8 mouse cellular contexts compared by ENCODE assay signal in the genomic region with DNA sequence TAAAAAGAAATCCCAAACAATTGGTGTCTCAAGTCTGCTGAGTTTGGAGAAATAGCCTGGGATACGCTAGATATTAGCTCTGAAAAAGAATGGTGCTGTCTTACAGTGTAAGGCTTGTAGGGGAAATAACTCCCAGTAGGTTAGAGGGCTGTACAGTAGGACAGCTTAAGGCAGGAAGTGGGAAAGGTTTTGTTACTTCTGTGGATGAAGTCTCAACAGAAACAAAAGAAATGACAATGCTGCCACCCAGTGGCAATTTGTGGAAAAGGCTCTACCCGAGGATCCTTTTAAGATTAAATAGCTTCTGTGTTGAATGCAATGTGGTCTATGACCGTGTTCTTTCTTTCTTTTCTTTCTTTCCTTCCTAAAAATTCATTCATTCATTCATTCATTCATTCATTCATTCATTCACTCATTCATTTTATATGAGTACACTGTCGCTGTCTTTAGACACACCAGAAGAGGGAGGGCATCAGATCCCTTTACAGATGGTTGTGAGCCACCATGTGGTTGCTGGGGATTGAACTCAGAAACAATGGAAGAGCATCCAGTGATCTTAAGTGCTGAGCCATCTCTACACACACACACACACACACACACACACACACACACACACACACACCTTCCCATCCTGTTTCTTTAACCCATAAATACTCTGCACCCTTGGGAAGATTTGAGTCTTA. TPM values are rescaled to one million over a fixed set of nuclear protein-coding genes. Genes with fewer than 3 reads are reported as not detected.
DNase-seq lines count a peak whose midpoint lies in the region; ATAC-seq and TF ChIP-seq lines count a peak whose summit lies in the region.

No protein-coding gene starts in this region.

- no peaks in the 10 kb centered on the region for H3K9me3 ChIP-seq in CH12.LX (replicated peaks; ENCODE audit: low read length)
- no peaks in the 10 kb centered on the region for H3K9me3 ChIP-seq in forebrain, embryonic 12.5 days
- no peaks in the 10 kb centered on the region for H3K9me3 ChIP-seq in liver, embryonic 16.5 days (replicated peaks; ENCODE audit: control insufficient read depth, low read length)
- H3K9me3 ChIP-seq in neural tube, embryonic 14.5 days (ENCODE audit: control insufficient read depth, low read length): no peaks in the 10 kb centered on the region

- ATAC-seq in forebrain, embryonic 12.5 days (ENCODE audit: low FRiP score): peak; percentile 77
- ATAC-seq in liver, embryonic 16.5 days (ENCODE audit: low read depth): peak; percentile 47; the same call in 1 of the 2 replicates
- ATAC-seq in neural tube, embryonic 14.5 days (ENCODE audit: low read depth): peak; percentile 44

- TF ChIP-seq CTCF in CH12.LX (conservative IDR thresholded peaks at IDR 0.05 in 1 of 2, IDR thresholded peaks at IDR 0.05 in 1 of 2; ENCODE audit: low read depth in 2 of 2, low read length in 2 of 2): peak; percentile 78 to 95

- TF ChIP-seq POLR2A in CH12.LX (IDR thresholded peaks at IDR 0.05; ENCODE audit: low read depth, low read length): no peak

- no peaks in the 10 kb centered on the region for H3K79me2 ChIP-seq in CH12.LX (replicated peaks; ENCODE audit: control insufficient read depth, extremely low read depth, insufficient read depth, poor library complexity, severe bottlenecking)

- no peak overlapping the region for H3K4me3 ChIP-seq in CH12.LX (replicated peaks in 1 of 3; ENCODE audit: low read depth in 2 of 3, low read length in 2 of 3, poor library complexity in 1 of 3)
- no peak overlapping the region for H3K4me3 ChIP-seq in forebrain, embryonic 12.5 days (replicated peaks)
- H3K4me3 ChIP-seq in liver, embryonic 16.5 days (ENCODE audit: low read depth, low read length): no peak overlapping the region
- no peak overlapping the region for H3K4me3 ChIP-seq in neural tube, embryonic 14.5 days (ENCODE audit: low read depth, low read length)

- in situ Hi-C loops in CH12.LX (cut with MboI; ENCODE audit: low pct_ligation_motif_present, low pct_unique_long_range_greater_than_20kb, low sequenced_read_pairs): loop anchor here (5.0 kb wide), 1 partner anchor 61 kb away; no protein-coding TSS in a partner anchor

- no peak overlapping the region for H3K4me2 ChIP-seq in CH12.LX (ENCODE audit: insufficient read depth, low read depth, poor library complexity, severe bottlenecking)
- H3K4me2 ChIP-seq in forebrain, embryonic 12.5 days: no peak overlapping the region
- H3K4me2 ChIP-seq in liver, embryonic 16.5 days (ENCODE audit: low read depth, low read length): no peak overlapping the region
- no peak overlapping the region for H3K4me2 ChIP-seq in neural tube, embryonic 14.5 days (ENCODE audit: low read depth, low read length)

- dilution Hi-C loops in CH12.LX (cut with MboI; ENCODE audit: extremely low pct_ligation_motif_present, extremely low pct_unique_long_range_greater_than_20kb, low sequenced_read_pairs): no loop called here

- H3K9ac ChIP-seq in CH12.LX (ENCODE audit: insufficient read depth, low read depth): no peak overlapping the region
- no peak overlapping the region for H3K9ac ChIP-seq in forebrain, embryonic 12.5 days
- no peak overlapping the region for H3K9ac ChIP-seq in liver, embryonic 16.5 days (ENCODE audit: low read depth, low read length)
- no peak overlapping the region for H3K9ac ChIP-seq in neural tube, embryonic 14.5 days (replicated peaks; ENCODE audit: low read depth, low read length)

- peak; percentile 93 for TF ChIP-seq RAD21 in CH12.LX (IDR thresholded peaks at IDR 0.05; ENCODE audit: low read depth, low read length)

- intact Hi-C loops in heart, postnatal 25 days (cut with DNase I): loop anchor here (1.0 to 5.0 kb wide), 4 partner anchors 52 to 314 kb away; no protein-coding TSS in a partner anchor

- DNase-seq in CH12.LX (ENCODE audit: extremely low read depth): peak; percentile 80
- DNase-seq in c-Kit-negative CD71-positive TER-119-positive erythroid progenitor cells, embryonic 14.5 days (ENCODE audit: low read depth, low spot score): peak; percentile 62
- peak; percentile 26 for DNase-seq in heart, postnatal 25 days (ENCODE audit: low spot score)
- DNase-seq in kidney, postnatal 4 days: peak; percentile 85 to 86
- peak; percentile 84 for DNase-seq in testis, postnatal 10 days (ENCODE audit: low spot score)

- TF ChIP-seq EP300 in CH12.LX (IDR thresholded peaks at IDR 0.05; ENCODE audit: low read length): no peak

- 6% methylated on average over 4 of the region's 4 CpGs for WGBS in forebrain, embryonic 12.5 days
- 9% methylated on average over 4 of the region's 4 CpGs for WGBS in liver, embryonic 16.5 days (ENCODE audit: insufficient replicate concordance)
- WGBS in neural tube, embryonic 14.5 days: 14% methylated on average over 4 of the region's 4 CpGs

- peaks cover 2 to 3% of the 10 kb centered on the region in 2 experiments; a peak in 1 of 4 replicates for H3K4me1 ChIP-seq in CH12.LX (ENCODE audit: control insufficient read depth in 1 of 2, insufficient read depth in 2 of 2)
- no peaks in the 10 kb centered on the region for H3K4me1 ChIP-seq in forebrain, embryonic 12.5 days
- H3K4me1 ChIP-seq in liver, embryonic 16.5 days (ENCODE audit: control insufficient read depth, low read depth, low read length): no peaks in the 10 kb centered on the region
- no peaks in the 10 kb centered on the region for H3K4me1 ChIP-seq in neural tube, embryonic 14.5 days (ENCODE audit: control insufficient read depth, insufficient read depth, low read length)

- H3K27me3 ChIP-seq in CH12.LX (replicated peaks): no peaks in the 10 kb centered on the region
- H3K27me3 ChIP-seq in forebrain, embryonic 12.5 days: no peaks in the 10 kb centered on the region
- H3K27me3 ChIP-seq in liver, embryonic 16.5 days (ENCODE audit: control insufficient read depth, insufficient read depth, low read depth, low read length): no peaks in the 10 kb centered on the region
- H3K27me3 ChIP-seq in neural tube, embryonic 14.5 days (ENCODE audit: control insufficient read depth, insufficient read depth, low read length): no peaks in the 10 kb centered on the region

- no peak overlapping the region for H3K27ac ChIP-seq in CH12.LX (ENCODE audit: insufficient read depth, low read depth)
- no peak overlapping the region for H3K27ac ChIP-seq in forebrain, embryonic 12.5 days
- H3K27ac ChIP-seq in liver, embryonic 16.5 days (ENCODE audit: low read length): no peak overlapping the region
- H3K27ac ChIP-seq in neural tube, embryonic 14.5 days (ENCODE audit: low read depth, low read length): no peak overlapping the region

- no peaks in the 10 kb centered on the region for H3K36me3 ChIP-seq in CH12.LX (replicated peaks in 1 of 2; ENCODE audit: control insufficient read depth in 1 of 2, insufficient read depth in 1 of 2, low read length in 1 of 2)
- H3K36me3 ChIP-seq in forebrain, embryonic 12.5 days (replicated peaks): no peaks in the 10 kb centered on the region
- H3K36me3 ChIP-seq in liver, embryonic 16.5 days (ENCODE audit: control insufficient read depth, insufficient read depth): no peaks in the 10 kb centered on the region
- no peaks in the 10 kb centered on the region for H3K36me3 ChIP-seq in neural tube, embryonic 14.5 days (ENCODE audit: control insufficient read depth, insufficient read depth, low read length)

TF ChIP-seq in CH12.LX, 34 proteins besides CTCF, POLR2A, EP300 and RAD21:
- TF ChIP-seq PAX5 (IDR thresholded peaks at IDR 0.05; ENCODE audit: low read length) (no peak), ZNF384 (IDR thresholded peaks at IDR 0.05; ENCODE audit: low read depth, low read length) (no peak), SIN3A (IDR thresholded peaks at IDR 0.05; ENCODE audit: low read length) (no peak), MYC (IDR thresholded peaks at IDR 0.05; ENCODE audit: low read depth, low read length) (peak; percentile 58; the same call in 1 of the 2 replicates), SMC3 (IDR thresholded peaks at IDR 0.05; ENCODE audit: low read depth, low read length) (peak; percentile 81), USF1 (IDR thresholded peaks at IDR 0.05; ENCODE audit: low read depth, low read length) (no peak), ELF1 (IDR thresholded peaks at IDR 0.05; ENCODE audit: low read depth, low read length) (peak; percentile 61)

RNA-seq across cellular contexts. Expression of a gene that starts 0.9 kb away (rescaled TPM):
- total RNA-seq in CH12.LX (2012; rRNA removed): 0.08 TPM in 1 of 2 replicates, not detected in the other
- not detected in 2 replicates for total RNA-seq in CH12.LX (2014; rRNA removed)
- not detected in 2 replicates for polyA plus RNA-seq in CH12.LX (2012; ENCODE audit: insufficient read length, low read depth)
- not detected in 2 replicates for polyA plus RNA-seq in forebrain, embryonic 12.5 days (2016; fragmentation: Nextera tagmentation; extraction: Ambion mirVana)
- total RNA-seq in heart, postnatal 25 days (2021): not detected
- polyA plus RNA-seq in liver, embryonic 16.5 days (2015; fragmentation: Nextera tagmentation; extraction: Ambion mirVana): 0.14 and 0.20 TPM in 2 replicates
- polyA plus RNA-seq in neural tube, embryonic 14.5 days (2014; fragmentation: Nextera tagmentation; extraction: Ambion mirVana): not detected in 2 replicates

RNA-seq across cellular contexts. Expression of a gene that starts 6.6 kb away (rescaled TPM):
- total RNA-seq in CH12.LX (2012; rRNA removed) (69.5 and 79.6 TPM in 2 replicates), CH12.LX (2014; rRNA removed) (151 and 171 TPM in 2 replicates)
- 101 and 102 TPM in 2 replicates for polyA plus RNA-seq in CH12.LX (2012; ENCODE audit: insufficient read length, low read depth)
- polyA plus RNA-seq in forebrain, embryonic 12.5 days (2016; fragmentation: Nextera tagmentation; extraction: Ambion mirVana): 100 and 102 TPM in 2 replicates
- 1 to 10 TPM; 2.1 to 2.2 TPM for total RNA-seq in heart, postnatal 25 days (2021)
- polyA plus RNA-seq in liver, embryonic 16.5 days (2015; fragmentation: Nextera tagmentation; extraction: Ambion mirVana): 60.8 and 69.4 TPM in 2 replicates
- polyA plus RNA-seq in neural tube, embryonic 14.5 days (2014; fragmentation: Nextera tagmentation; extraction: Ambion mirVana): 32.5 and 38.7 TPM in 2 replicates

RNA-seq across cellular contexts. Expression of a gene that starts 27.0 kb away (rescaled TPM):
- total RNA-seq in CH12.LX (2012; rRNA removed) (1,257 and 1,396 TPM in 2 replicates), CH12.LX (2014; rRNA removed) (1,670 and 1,798 TPM in 2 replicates)
- polyA plus RNA-seq in CH12.LX (2012; ENCODE audit: insufficient read length, low read depth): 1,330 and 1,397 TPM in 2 replicates
- 758 and 799 TPM in 2 replicates for polyA plus RNA-seq in forebrain, embryonic 12.5 days (2016; fragmentation: Nextera tagmentation; extraction: Ambion mirVana)
- total RNA-seq in heart, postnatal 25 days (2021): 100 to 1,000 TPM; 502 to 533 TPM
- polyA plus RNA-seq in liver, embryonic 16.5 days (2015; fragmentation: Nextera tagmentation; extraction: Ambion mirVana): 301 and 339 TPM in 2 replicates
- polyA plus RNA-seq in neural tube, embryonic 14.5 days (2014; fragmentation: Nextera tagmentation; extraction: Ambion mirVana): 537 and 552 TPM in 2 replicates

RNA-seq across cellular contexts. Expression of a gene that starts 50.4 kb away (rescaled TPM):
- total RNA-seq in CH12.LX (2012; rRNA removed) (124 and 176 TPM in 2 replicates), CH12.LX (2014; rRNA removed) (196 and 210 TPM in 2 replicates)
- polyA plus RNA-seq in CH12.LX (2012; ENCODE audit: insufficient read length, low read depth): 247 and 274 TPM in 2 replicates
- 611 and 642 TPM in 2 replicates for polyA plus RNA-seq in forebrain, embryonic 12.5 days (2016; fragmentation: Nextera tagmentation; extraction: Ambion mirVana)
- 10 to 100 TPM; 77.8 to 89.3 TPM for total RNA-seq in heart, postnatal 25 days (2021)
- polyA plus RNA-seq in liver, embryonic 16.5 days (2015; fragmentation: Nextera tagmentation; extraction: Ambion mirVana): 171 and 201 TPM in 2 replicates
- polyA plus RNA-seq in neural tube, embryonic 14.5 days (2014; fragmentation: Nextera tagmentation; extraction: Ambion mirVana): 381 and 396 TPM in 2 replicates

Comparison
In these comparisons a context has a peak if more than half of its experiments do, and no peak if none do; other contexts are left out.
1. DNase-seq: peak in every context shown above with its lines; median percentile 86 in kidney, postnatal 4 days; 84 in testis, postnatal 10 days; 80 in CH12.LX; 62 in c-Kit-negative CD71-positive TER-119-positive erythroid progenitor cells, embryonic 14.5 days; 26 in heart, postnatal 25 days.